Mouse (Mus musculus) gastrocnemius, adult 18-20 months (tissue): ENCODE data around the gene Slc25a22. TPM values are rescaled to one million over a fixed set of nuclear protein-coding genes. Genes with fewer than 3 reads are reported as not detected.
"Not testable (repeated sequence)": the region's sequence is repeated elsewhere in the genome, so short reads cannot be mapped to it uniquely, and the experiment has no call there.

Source experiments
- DNase-seq: peaks from one replicate; pipeline ENCODE4 v3.0.0; 2021; ENCODE audit warnings: low spot score
- total RNA-seq, 2 experiments: library from RNA; stranded (reverse); gene quantifications; 2 replicates each; pipeline ENCODE4 v1.2.3; 2021

The Slc25a22 gene
- total RNA-seq, 2 experiments from 2014 or later, result 18.2 to 21.3 TPM

GRCm38 (mm10) chr7:141416144-141416841, 21.4 kb downstream of the Slc25a22 start:
- no peak for DNase-seq

GRCm38 (mm10) chr7:141413809-141414584, 23.7 kb downstream of the Slc25a22 start, which contains the start of gene Gatd1:
TSS of gene Gatd1 (minus strand) at chr7:141414136.
- DNase-seq, result peak; percentile 99

GRCm38 (mm10) chr7:141413331-141413730, 24.4 kb downstream of the Slc25a22 start:
- no peak for DNase-seq

- DNase-seq, result no peak
These were observed 26.0 kb downstream of the Slc25a22 start for GRCm38 (mm10) chr7:141411667-141412066.

GRCm38 (mm10) chr7:141410631-141411030, 27.1 kb downstream of the Slc25a22 start:
- DNase-seq, result no peak

GRCm38 (mm10) chr7:141408833-141409232, 28.9 kb downstream of the Slc25a22 start:
- peak; percentile 87 for DNase-seq

GRCm38 (mm10) chr7:141407670-141408069, 30.0 kb downstream of the Slc25a22 start:
- DNase-seq, result not testable (repeated sequence)

GRCm38 (mm10) chr7:141405466-141405865, 32.2 kb downstream of the Slc25a22 start:
- no peak for DNase-seq

GRCm38 (mm10) chr7:141403305-141403704, 34.4 kb downstream of the Slc25a22 start:
- peak; percentile 49 for DNase-seq

GRCm38 (mm10) chr7:141395348-141395747, 42.3 kb downstream of the Slc25a22 start:
- no peak for DNase-seq

- peak; percentile 40 for DNase-seq
These were observed 42.9 kb downstream of the Slc25a22 start for GRCm38 (mm10) chr7:141394771-141395170.

GRCm38 (mm10) chr7:141394158-141394557, 43.5 kb downstream of the Slc25a22 start:
- DNase-seq, result no peak

GRCm38 (mm10) chr7:141392552-141393222, 45.0 kb downstream of the Slc25a22 start:
- no peak for DNase-seq

GRCm38 (mm10) chr7:141391625-141392551, 45.8 kb downstream of the Slc25a22 start, which contains the start of gene Taldo1:
TSS of gene Taldo1 (plus strand) at chr7:141392199.
- peak; percentile 97 for DNase-seq

GRCm38 (mm10) chr7:141390326-141391259, 47.1 kb downstream of the Slc25a22 start:
- no peak for DNase-seq

- DNase-seq, result no peak
These were observed 49.1 kb downstream of the Slc25a22 start for GRCm38 (mm10) chr7:141388487-141389109.

- no peak for DNase-seq
These were observed 49.7 kb downstream of the Slc25a22 start for GRCm38 (mm10) chr7:141387807-141388486.

- no peak for DNase-seq
These were observed 56.4 kb downstream of the Slc25a22 start for GRCm38 (mm10) chr7:141381068-141381835.
